Mouse (Mus musculus) right cerebral cortex, postnatal 10 days (tissue): Measurements from ENCODE around the gene Rab3c.

Experiments used
- DNase-seq, 2 experiments: peaks; one replicate each; pipeline ENCODE4 v3.0.0; 2021; ENCODE audit warnings: low spot score in 2 of 2

The Rab3c gene

GRCm38 (mm10) chr13:110280563-110281144 is at the start of gene Rab3c:
Rab3c (minus strand) TSS chr13:110280996.
- DNase-seq = peak; percentile 51

GRCm38 (mm10) chr13:110318746-110319145 is 38.0 kb upstream of the Rab3c start:
- peak; percentile 31 to 34 for DNase-seq

- DNase-seq = no peak
Measured at GRCm38 (mm10) chr13:110307188-110307587, 26.4 kb upstream of the Rab3c start.

GRCm38 (mm10) chr13:110297112-110297511 is 16.3 kb upstream of the Rab3c start:
- DNase-seq = no peak

- no peak for DNase-seq
Measured at GRCm38 (mm10) chr13:110288499-110288898, 7.7 kb upstream of the Rab3c start.

GRCm38 (mm10) chr13:110283781-110284180 is 3.0 kb upstream of the Rab3c start:
- no peak for DNase-seq

GRCm38 (mm10) chr13:110280028-110280562 is 701 bp downstream of the Rab3c start:
- peak; percentile 90 to 93 for DNase-seq

- no peak for DNase-seq
Measured at GRCm38 (mm10) chr13:110278976-110279736, 1.6 kb downstream of the Rab3c start.

GRCm38 (mm10) chr13:110277709-110278108 is 3.1 kb downstream of the Rab3c start:
- no peak for DNase-seq

GRCm38 (mm10) chr13:110275471-110275870 is 5.3 kb downstream of the Rab3c start:
- DNase-seq = no peak

- no peak for DNase-seq
Measured at GRCm38 (mm10) chr13:110260649-110261048, 20.1 kb downstream of the Rab3c start.

GRCm38 (mm10) chr13:110251453-110251852 is 29.3 kb downstream of the Rab3c start:
- DNase-seq = no peak

- DNase-seq = no peak
Measured at GRCm38 (mm10) chr13:110248481-110248880, 32.3 kb downstream of the Rab3c start.

- no peak for DNase-seq
Measured at GRCm38 (mm10) chr13:110238970-110239369, 41.8 kb downstream of the Rab3c start.

- DNase-seq = no peak
Measured at GRCm38 (mm10) chr13:110237209-110237935, 43.4 kb downstream of the Rab3c start.

- no peak for DNase-seq
Measured at GRCm38 (mm10) chr13:110233364-110233763, 47.4 kb downstream of the Rab3c start.

GRCm38 (mm10) chr13:110231086-110231688 is 49.6 kb downstream of the Rab3c start:
- no peak for DNase-seq

GRCm38 (mm10) chr13:110230046-110230445 is 50.8 kb downstream of the Rab3c start:
- DNase-seq = no peak

- DNase-seq = no peak
Measured at GRCm38 (mm10) chr13:110219195-110219594, 61.6 kb downstream of the Rab3c start.

- no peak for DNase-seq
Measured at GRCm38 (mm10) chr13:110218497-110218896, 62.3 kb downstream of the Rab3c start.

GRCm38 (mm10) chr13:110211526-110212075 is 69.2 kb downstream of the Rab3c start:
- DNase-seq = no peak

- DNase-seq = peak in 1 of 2 experiments; percentile 38
Measured at GRCm38 (mm10) chr13:110198906-110199305, 81.9 kb downstream of the Rab3c start.
